Mouse (Mus musculus): ENCODE measurements around the gene Mmrn1. TPM values are rescaled to one million over a fixed set of nuclear protein-coding genes. Genes with fewer than 3 reads are reported as not detected.

Gene Mmrn1
- polyA plus RNA-seq, 1 experiment from 2014 or later = 5.7 TPM

DNA sequence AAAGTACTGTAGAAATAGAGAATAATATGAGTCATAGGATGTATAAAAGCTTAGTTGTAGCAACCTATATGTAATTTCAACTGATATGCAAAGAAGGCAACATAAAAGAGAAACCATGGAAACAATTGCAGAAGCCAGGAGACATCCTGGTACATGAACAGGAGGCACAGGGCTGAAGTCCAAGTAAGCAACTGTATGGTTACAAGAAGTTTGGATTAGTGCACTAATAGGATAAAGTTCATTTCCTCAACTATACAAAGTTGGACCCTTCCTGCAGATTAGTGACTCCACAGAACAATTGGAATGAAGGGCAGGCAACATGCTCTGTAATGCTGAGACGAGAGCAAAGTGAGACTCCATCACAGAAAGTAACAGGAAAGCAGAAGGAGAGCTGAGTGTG lies 59.6 kb downstream of the Mmrn1 start:
- no peaks in the 10 kb centered on the region for H3K27me3 ChIP-seq (ENCODE audit: control insufficient read depth, insufficient read depth, low read length)
- no peak overlapping the region for H3K4me2 ChIP-seq (ENCODE audit: low read depth, low read length)
- H3K4me1 ChIP-seq (ENCODE audit: control insufficient read depth, insufficient read depth, low read length) = no peaks in the 10 kb centered on the region
- H3K9ac ChIP-seq (ENCODE audit: low read length) = no peak overlapping the region
- H3K36me3 ChIP-seq (ENCODE audit: control insufficient read depth, insufficient read depth, low read length) = no peaks in the 10 kb centered on the region
- no peak for ATAC-seq (ENCODE audit: insufficient read depth, low FRiP score)
- H3K27ac ChIP-seq (ENCODE audit: low read length) = no peak overlapping the region
- no peak overlapping the region for H3K4me3 ChIP-seq (replicated peaks; ENCODE audit: low read length)
- no peaks in the 10 kb centered on the region for H3K9me3 ChIP-seq (replicated peaks; ENCODE audit: control insufficient read depth, low read length)
- whole genome bisulfite sequencing = 68% methylated on average over 1 of the region's 1 CpGs

DNA sequence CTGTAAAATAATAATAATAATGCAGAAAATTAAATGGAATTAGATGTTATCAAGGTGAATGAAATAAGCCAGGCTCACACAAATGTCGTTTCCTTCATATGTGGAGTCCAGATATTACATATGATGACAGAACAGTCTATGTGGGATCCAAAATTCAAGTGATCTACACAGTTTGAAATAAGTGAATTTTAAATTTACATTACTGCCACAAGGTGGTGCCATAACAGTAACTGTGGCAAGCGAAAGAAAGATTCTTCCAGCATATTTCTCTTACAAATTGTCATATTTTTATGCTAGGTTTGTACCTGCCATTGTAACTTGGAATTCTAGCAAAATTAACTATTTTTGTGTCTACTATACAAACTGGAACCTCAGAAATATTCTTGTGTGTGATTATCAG lies 61.1 kb downstream of the Mmrn1 start:
- H3K27ac ChIP-seq (ENCODE audit: low read length) = no peak overlapping the region

DNA sequence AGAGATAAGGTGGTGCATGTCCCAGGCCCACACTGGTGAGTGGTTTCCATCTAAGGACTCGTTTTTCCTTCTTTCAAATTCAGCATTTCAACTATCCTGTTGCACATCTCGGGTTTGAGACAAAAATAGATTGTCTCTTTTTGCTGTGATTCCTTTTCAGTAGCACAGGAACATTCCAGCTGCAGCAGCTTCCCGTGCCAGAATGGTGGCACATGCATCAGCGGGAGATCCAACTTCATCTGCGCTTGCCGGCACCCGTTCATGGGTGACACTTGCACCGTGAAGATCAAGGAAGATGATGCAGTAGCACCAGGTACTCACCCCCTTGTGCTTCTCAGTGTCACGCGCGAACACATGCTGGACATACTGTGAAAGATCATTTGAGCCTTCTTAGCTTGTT lies 62.1 kb downstream of the Mmrn1 start:
- Histone ChIP-seq H3K9ac (ENCODE audit: low read length) (no peak overlapping the region), H3K27ac (ENCODE audit: low read length) (no peak overlapping the region), H3K9me3 (replicated peaks; ENCODE audit: control insufficient read depth, low read length) (no peaks in the 10 kb centered on the region), H3K36me3 (ENCODE audit: control insufficient read depth, insufficient read depth, low read length) (no peaks in the 10 kb centered on the region), H3K27me3 (ENCODE audit: control insufficient read depth, insufficient read depth, low read length) (no peaks in the 10 kb centered on the region), H3K4me1 (ENCODE audit: control insufficient read depth, insufficient read depth, low read length) (no peaks in the 10 kb centered on the region), H3K4me3 (replicated peaks; ENCODE audit: low read length) (no peak overlapping the region), H3K4me2 (ENCODE audit: low read depth, low read length) (no peak overlapping the region)
- ATAC-seq (ENCODE audit: insufficient read depth, low FRiP score) = no peak
- 87% methylated on average over 11 of the region's 11 CpGs for WGBS

More for the DNA sequence above, 61.1 kb downstream of the Mmrn1 start:
- ATAC-seq (ENCODE audit: insufficient read depth, low FRiP score) = no peak
- Histone ChIP-seq H3K9me3 (replicated peaks; ENCODE audit: control insufficient read depth, low read length) (no peaks in the 10 kb centered on the region), H3K4me2 (ENCODE audit: low read depth, low read length) (no peak overlapping the region), H3K9ac (ENCODE audit: low read length) (no peak overlapping the region), H3K4me3 (replicated peaks; ENCODE audit: low read length) (no peak overlapping the region), H3K36me3 (ENCODE audit: control insufficient read depth, insufficient read depth, low read length) (no peaks in the 10 kb centered on the region), H3K4me1 (ENCODE audit: control insufficient read depth, insufficient read depth, low read length) (no peaks in the 10 kb centered on the region), H3K27me3 (ENCODE audit: control insufficient read depth, insufficient read depth, low read length) (no peaks in the 10 kb centered on the region)
- 42% methylated on average over 2 of the region's 2 CpGs for WGBS

DNA sequence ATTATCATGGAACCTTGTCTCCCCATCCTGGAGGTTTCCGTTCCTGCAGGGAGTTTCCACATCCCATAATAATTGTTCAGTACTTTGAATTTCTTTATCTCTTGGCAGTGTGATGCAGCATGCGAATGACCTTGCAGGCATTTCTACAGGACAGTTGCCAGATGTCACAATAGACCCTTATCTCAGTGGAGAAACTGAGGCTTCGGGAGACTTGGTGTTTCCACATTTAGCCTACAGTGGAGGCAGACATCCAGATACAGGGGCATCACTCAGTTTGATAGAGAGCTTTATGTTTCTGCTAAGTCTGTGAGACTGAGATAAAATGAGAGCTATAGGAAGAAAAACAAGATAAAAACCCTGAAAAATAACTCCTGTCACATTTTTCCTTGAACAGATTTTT lies 63.0 kb downstream of the Mmrn1 start:
- Histone ChIP-seq H3K27me3 (ENCODE audit: control insufficient read depth, insufficient read depth, low read length) (no peaks in the 10 kb centered on the region), H3K4me1 (ENCODE audit: control insufficient read depth, insufficient read depth, low read length) (no peaks in the 10 kb centered on the region), H3K4me2 (ENCODE audit: low read depth, low read length) (no peak overlapping the region), H3K27ac (ENCODE audit: low read length) (no peak overlapping the region), H3K36me3 (ENCODE audit: control insufficient read depth, insufficient read depth, low read length) (no peaks in the 10 kb centered on the region), H3K9me3 (replicated peaks; ENCODE audit: control insufficient read depth, low read length) (no peaks in the 10 kb centered on the region), H3K4me3 (replicated peaks; ENCODE audit: low read length) (no peak overlapping the region), H3K9ac (ENCODE audit: low read length) (no peak overlapping the region)
- ATAC-seq (ENCODE audit: insufficient read depth, low FRiP score) = no peak
- WGBS = 84% methylated on average over 3 of the region's 3 CpGs

DNA sequence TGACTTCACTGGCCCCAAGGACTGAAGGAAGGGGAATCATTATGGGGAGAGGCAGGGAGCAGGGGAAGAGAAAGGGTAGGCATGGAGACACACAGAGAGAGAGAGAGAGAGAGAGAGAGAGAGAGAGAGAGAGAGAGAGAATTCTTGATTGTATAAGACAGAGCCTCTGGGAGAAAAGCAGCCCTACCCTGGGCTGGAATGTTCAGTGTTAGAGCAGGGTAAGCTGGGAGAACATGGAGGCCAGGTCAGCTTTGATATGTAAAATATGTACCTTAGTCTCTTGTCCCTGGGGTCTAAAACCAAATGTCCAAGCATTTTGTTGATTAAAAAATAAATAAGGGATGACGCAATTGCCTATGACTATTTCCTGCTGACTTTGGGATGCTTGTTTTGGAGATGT lies 67.6 kb downstream of the Mmrn1 start:
- H3K4me3 ChIP-seq (replicated peaks; ENCODE audit: low read length) = no peak overlapping the region
- no peak overlapping the region for H3K9ac ChIP-seq (ENCODE audit: low read length)
- no peak overlapping the region for H3K4me2 ChIP-seq (ENCODE audit: low read depth, low read length)
- no peaks in the 10 kb centered on the region for H3K36me3 ChIP-seq (ENCODE audit: control insufficient read depth, insufficient read depth, low read length)
- WGBS = 94% methylated on average over 1 of the region's 1 CpGs
- H3K4me1 ChIP-seq (ENCODE audit: control insufficient read depth, insufficient read depth, low read length) = no peaks in the 10 kb centered on the region
- no peaks in the 10 kb centered on the region for H3K27me3 ChIP-seq (ENCODE audit: control insufficient read depth, insufficient read depth, low read length)
- no peak overlapping the region for H3K27ac ChIP-seq (ENCODE audit: low read length)
- H3K9me3 ChIP-seq (replicated peaks; ENCODE audit: control insufficient read depth, low read length) = no peaks in the 10 kb centered on the region
- no peak for ATAC-seq (ENCODE audit: insufficient read depth, low FRiP score)

DNA sequence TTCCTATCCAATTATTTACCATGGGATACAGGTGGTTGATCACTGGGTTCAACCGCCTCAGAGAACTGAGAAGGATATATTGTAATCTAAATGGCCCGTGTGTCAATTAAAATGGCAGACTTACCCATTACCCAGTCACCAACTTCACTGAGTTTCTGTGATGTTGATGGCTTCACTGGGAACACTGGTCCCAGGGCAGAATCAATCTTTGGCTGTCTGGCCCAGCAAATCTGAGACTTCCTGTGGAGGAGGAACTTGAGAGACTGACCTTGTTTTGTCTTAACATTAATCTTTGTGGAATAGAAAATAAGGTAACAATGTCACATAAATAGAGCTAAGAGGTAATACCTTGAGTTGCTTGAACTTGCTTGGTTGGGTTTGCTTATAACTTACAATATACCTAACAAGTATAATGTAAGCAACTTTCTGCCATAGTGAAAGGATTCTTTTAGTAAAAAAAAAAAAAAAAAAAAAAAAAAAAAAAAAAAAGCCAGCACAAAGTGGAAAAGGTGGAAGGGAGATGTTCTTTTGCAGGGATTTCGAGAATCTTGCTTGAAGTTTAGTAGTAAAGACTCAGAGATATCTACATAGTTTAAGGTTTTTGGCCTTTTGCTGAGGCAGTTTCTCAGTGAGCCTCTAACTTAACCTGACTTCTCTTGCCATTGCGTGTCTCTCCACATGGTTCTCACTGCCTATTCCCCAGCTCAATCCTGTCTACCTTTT lies 68.8 kb downstream of the Mmrn1 start:
- no peak overlapping the region for H3K27ac ChIP-seq (ENCODE audit: low read length)
- H3K4me2 ChIP-seq (ENCODE audit: low read depth, low read length) = no peak overlapping the region
- ATAC-seq (ENCODE audit: insufficient read depth, low FRiP score) = no peak
- H3K4me3 ChIP-seq (replicated peaks; ENCODE audit: low read length) = no peak overlapping the region
- H3K27me3 ChIP-seq (ENCODE audit: control insufficient read depth, insufficient read depth, low read length) = no peaks in the 10 kb centered on the region
- H3K9ac ChIP-seq (ENCODE audit: low read length) = no peak overlapping the region
- H3K4me1 ChIP-seq (ENCODE audit: control insufficient read depth, insufficient read depth, low read length) = no peaks in the 10 kb centered on the region
- no peaks in the 10 kb centered on the region for H3K9me3 ChIP-seq (replicated peaks; ENCODE audit: control insufficient read depth, low read length)
- 69% methylated on average over 4 of the region's 4 CpGs for WGBS
- no peaks in the 10 kb centered on the region for H3K36me3 ChIP-seq (ENCODE audit: control insufficient read depth, insufficient read depth, low read length)

DNA sequence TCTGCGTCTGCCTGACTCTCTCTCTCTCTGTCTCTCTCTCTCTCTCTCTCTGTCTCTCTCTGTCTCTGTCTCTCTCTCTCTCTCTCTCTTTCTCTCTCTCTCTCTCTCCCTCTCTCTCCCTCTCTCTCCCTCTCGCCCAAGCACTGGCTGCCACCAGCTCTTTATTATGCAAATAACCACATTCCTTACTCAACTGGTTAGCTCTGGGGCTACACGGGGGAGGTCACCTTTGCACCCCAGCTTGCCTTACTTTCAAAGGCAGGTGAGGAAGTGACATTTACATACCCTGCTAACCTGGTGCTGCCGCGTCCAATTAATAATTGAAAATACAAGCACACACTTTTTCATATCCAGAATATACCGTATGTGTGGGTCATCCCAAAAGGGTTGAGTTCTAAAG lies 69.3 kb downstream of the Mmrn1 start:
- Histone ChIP-seq H3K36me3 (ENCODE audit: control insufficient read depth, insufficient read depth, low read length) (no peaks in the 10 kb centered on the region), H3K4me2 (ENCODE audit: low read depth, low read length) (peak overlapping the region; percentile 43; the same call in 1 of the 2 replicates), H3K9ac (ENCODE audit: low read length) (no peak overlapping the region), H3K9me3 (replicated peaks; ENCODE audit: control insufficient read depth, low read length) (no peaks in the 10 kb centered on the region), H3K4me1 (ENCODE audit: control insufficient read depth, insufficient read depth, low read length) (no peaks in the 10 kb centered on the region), H3K4me3 (replicated peaks; ENCODE audit: low read length) (peak overlapping the region; percentile 26), H3K27me3 (ENCODE audit: control insufficient read depth, insufficient read depth, low read length) (no peaks in the 10 kb centered on the region), H3K27ac (ENCODE audit: low read length) (no peak overlapping the region)
- WGBS = 26% methylated on average over 6 of the region's 6 CpGs
- no peak for ATAC-seq (ENCODE audit: insufficient read depth, low FRiP score)

DNA sequence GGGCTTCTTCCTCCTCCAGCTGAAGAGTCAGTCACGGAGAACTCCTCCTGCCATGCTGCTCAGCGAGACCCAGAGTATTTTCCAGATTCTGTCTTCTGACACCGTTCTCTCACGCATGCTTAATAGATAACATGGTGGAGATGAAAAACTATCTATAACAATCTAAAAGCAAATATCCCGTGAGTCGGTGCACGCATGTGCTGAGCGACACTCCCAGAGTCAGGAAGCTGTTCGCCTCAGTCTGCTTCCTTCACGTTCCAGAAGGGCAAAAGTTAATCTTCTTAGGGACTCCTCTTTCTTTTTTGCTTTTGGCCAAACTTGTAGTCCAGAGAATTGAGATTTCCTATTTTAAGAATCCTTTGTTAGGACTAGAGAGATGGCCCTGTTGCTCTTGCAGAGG lies 69.7 kb downstream of the Mmrn1 start:
- ATAC-seq (ENCODE audit: insufficient read depth, low FRiP score) = no peak

DNA sequence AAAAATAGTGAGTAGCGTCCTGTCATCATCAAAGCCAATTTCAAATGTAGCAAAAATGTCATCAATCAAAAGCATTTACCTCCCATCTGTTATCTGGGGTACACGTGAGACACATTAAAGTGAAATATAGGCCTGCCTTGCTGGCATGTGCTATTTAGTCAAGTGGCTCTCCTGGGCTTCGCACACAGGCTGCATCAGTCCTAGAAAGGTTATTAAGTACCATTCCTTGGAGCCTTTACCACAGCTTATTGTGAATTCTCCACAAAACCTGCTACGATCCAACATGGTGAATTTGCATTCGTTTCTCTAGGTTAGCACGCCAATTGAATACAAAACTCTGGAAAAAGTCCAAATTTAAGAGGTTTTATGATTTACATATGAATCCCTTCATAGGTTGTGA lies 70.8 kb downstream of the Mmrn1 start:
- no peaks in the 10 kb centered on the region for H3K27me3 ChIP-seq (ENCODE audit: control insufficient read depth, insufficient read depth, low read length)
- 69% methylated on average over 6 of the region's 6 CpGs for WGBS

More for the DNA sequence above, 69.7 kb downstream of the Mmrn1 start:
- 45% methylated on average over 10 of the region's 10 CpGs for WGBS
- no peaks in the 10 kb centered on the region for H3K27me3 ChIP-seq (ENCODE audit: control insufficient read depth, insufficient read depth, low read length)
- H3K9me3 ChIP-seq (replicated peaks; ENCODE audit: control insufficient read depth, low read length) = no peaks in the 10 kb centered on the region
- H3K27ac ChIP-seq (ENCODE audit: low read length) = no peak overlapping the region
- H3K4me3 ChIP-seq (replicated peaks; ENCODE audit: low read length) = peak overlapping the region; percentile 26
- no peaks in the 10 kb centered on the region for H3K4me1 ChIP-seq (ENCODE audit: control insufficient read depth, insufficient read depth, low read length)
- no peaks in the 10 kb centered on the region for H3K36me3 ChIP-seq (ENCODE audit: control insufficient read depth, insufficient read depth, low read length)
- peak overlapping the region; percentile 43; the same call in 1 of the 2 replicates for H3K4me2 ChIP-seq (ENCODE audit: low read depth, low read length)
- no peak overlapping the region for H3K9ac ChIP-seq (ENCODE audit: low read length)

More for the DNA sequence above, 70.8 kb downstream of the Mmrn1 start:
- H3K9me3 ChIP-seq (replicated peaks; ENCODE audit: control insufficient read depth, low read length) = no peaks in the 10 kb centered on the region
- H3K4me3 ChIP-seq (replicated peaks; ENCODE audit: low read length) = no peak overlapping the region
- no peak overlapping the region for H3K4me2 ChIP-seq (ENCODE audit: low read depth, low read length)
- H3K27ac ChIP-seq (ENCODE audit: low read length) = no peak overlapping the region
- H3K9ac ChIP-seq (ENCODE audit: low read length) = no peak overlapping the region
- no peaks in the 10 kb centered on the region for H3K36me3 ChIP-seq (ENCODE audit: control insufficient read depth, insufficient read depth, low read length)
- no peak for ATAC-seq (ENCODE audit: insufficient read depth, low FRiP score)
- no peaks in the 10 kb centered on the region for H3K4me1 ChIP-seq (ENCODE audit: control insufficient read depth, insufficient read depth, low read length)

Measured in stomach, embryonic 16.5 days (tissue).